10 mouse cellular contexts compared by ENCODE assay signal in the genomic region with DNA sequence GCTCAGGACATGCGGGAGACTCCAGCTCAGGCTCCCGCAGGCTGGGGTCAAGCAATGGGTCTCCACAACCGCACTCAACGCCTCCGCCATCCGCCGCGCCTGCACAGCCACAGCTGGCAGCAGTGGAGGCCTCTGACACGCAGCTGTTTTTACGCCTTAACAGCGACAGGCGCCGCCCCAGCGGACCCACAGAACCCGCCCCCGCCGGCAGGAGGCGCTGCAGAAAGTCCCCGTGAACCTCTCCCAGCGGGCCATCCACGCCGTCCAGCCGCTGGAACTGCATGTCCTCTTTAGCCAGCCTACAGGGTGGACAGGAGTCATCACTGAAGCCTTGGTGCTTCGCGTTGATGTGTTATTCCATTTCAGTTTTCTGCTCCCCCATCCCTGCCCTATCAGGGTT. TPM values are rescaled to one million over a fixed set of nuclear protein-coding genes. Genes with fewer than 3 reads are reported as not detected.
DNase-seq lines count a peak whose midpoint lies in the region; ATAC-seq lines count a peak whose summit lies in the region.
"Had no signal": no experiment of that assay in that cellular context is flagged by ENCODE, and none has a peak within 500 bp of the region (broad histone marks: within the 10 kb centered on the region; RNA-seq: fewer than 3 reads in every experiment).

No protein-coding gene starts in this region.

- no peak overlapping the region for H3K4me3 ChIP-seq in intestine, embryonic 14.5 days (ENCODE audit: low read depth, low read length)
- H3K4me3 ChIP-seq in intestine, embryonic 15.5 days (replicated peaks): no peak overlapping the region
- H3K4me3 ChIP-seq in forebrain, embryonic 10.5 days: no peak overlapping the region
- H3K4me3 ChIP-seq: neural tube, embryonic 13.5 days had no signal

- H3K9me3 ChIP-seq in intestine, embryonic 14.5 days (ENCODE audit: control insufficient read depth, low read length): no peaks in the 10 kb centered on the region
- no peaks in the 10 kb centered on the region for H3K9me3 ChIP-seq in intestine, embryonic 15.5 days
- no peaks in the 10 kb centered on the region for H3K9me3 ChIP-seq in forebrain, embryonic 10.5 days
- H3K9me3 ChIP-seq: neural tube, embryonic 13.5 days had no signal

- no peaks in the 10 kb centered on the region for H3K4me1 ChIP-seq in intestine, embryonic 14.5 days (replicated peaks; ENCODE audit: control insufficient read depth, insufficient read depth, low read length)
- no peaks in the 10 kb centered on the region for H3K4me1 ChIP-seq in intestine, embryonic 15.5 days (replicated peaks)
- H3K4me1 ChIP-seq in forebrain, embryonic 10.5 days: peaks cover 9% of the 10 kb centered on the region; the same call in 1 of the 2 replicates

- no peak overlapping the region for H3K4me2 ChIP-seq in intestine, embryonic 14.5 days (ENCODE audit: low read length)
- H3K4me2 ChIP-seq in intestine, embryonic 15.5 days (replicated peaks): no peak overlapping the region
- H3K4me2 ChIP-seq: neural tube, embryonic 13.5 days had no signal

- H3K27me3 ChIP-seq in intestine, embryonic 14.5 days (replicated peaks; ENCODE audit: control insufficient read depth, insufficient read depth, low read length): peaks cover 38% of the 10 kb centered on the region
- peaks cover 34% of the 10 kb centered on the region for H3K27me3 ChIP-seq in intestine, embryonic 15.5 days (replicated peaks)
- peaks cover 56% of the 10 kb centered on the region for H3K27me3 ChIP-seq in forebrain, embryonic 10.5 days (ENCODE audit: poor library complexity, severe bottlenecking)

- 20% methylated on average over 25 of the region's 25 CpGs for WGBS in intestine, embryonic 14.5 days
- WGBS in intestine, embryonic 15.5 days: 22% methylated on average over 25 of the region's 25 CpGs
- 17% methylated on average over 25 of the region's 25 CpGs for WGBS in forebrain, embryonic 10.5 days

- intact Hi-C loops in left cerebral cortex, postnatal 36 days (cut with DNase I): loop anchor here (5.0 kb wide), 1 partner anchor 35 kb away; no protein-coding TSS in a partner anchor

- no peak for ATAC-seq in intestine, embryonic 14.5 days (replicated peaks; ENCODE audit: low FRiP score, low TSS enrichment, low read depth)
- ATAC-seq in intestine, embryonic 15.5 days: no peak

- peak; percentile 68 for DNase-seq in intestine, embryonic 14.5 days (ENCODE audit: low spot score)
- peak; percentile 86 for DNase-seq in ZHBTc4 (ENCODE audit: low read depth, low spot score)
- DNase-seq in heart, postnatal 4 days: peak; percentile 66
- DNase-seq in lung, postnatal 4 days: peak; percentile 65 to 78
- no peak for DNase-seq in left cerebral cortex, adult 11 months (ENCODE audit: low spot score)
- DNase-seq in left cerebral cortex, postnatal 36 days (ENCODE audit: low spot score in 2 of 2): no peak
- DNase-seq in forebrain, embryonic 10.5 days (ENCODE audit: extremely low spot score, low spot score): no peak

- no peak overlapping the region for H3K27ac ChIP-seq in intestine, embryonic 14.5 days (ENCODE audit: low read depth)
- no peak overlapping the region for H3K27ac ChIP-seq in intestine, embryonic 15.5 days
- no peak overlapping the region for H3K27ac ChIP-seq in forebrain, embryonic 10.5 days
- H3K27ac ChIP-seq: neural tube, embryonic 13.5 days had no signal

- H3K9ac ChIP-seq in intestine, embryonic 14.5 days (ENCODE audit: low read length): no peak overlapping the region
- H3K9ac ChIP-seq in intestine, embryonic 15.5 days: no peak overlapping the region
- H3K9ac ChIP-seq: neural tube, embryonic 13.5 days had no signal

- 0 out of 2 replicates have a peak, but pooled peaks cover 3% of the 10 kb centered on the region for H3K36me3 ChIP-seq in intestine, embryonic 14.5 days (ENCODE audit: control insufficient read depth, insufficient read depth, low read length)
- H3K36me3 ChIP-seq in intestine, embryonic 15.5 days: no peaks in the 10 kb centered on the region
- H3K36me3 ChIP-seq in forebrain, embryonic 10.5 days (replicated peaks): no peaks in the 10 kb centered on the region

RNA-seq across cellular contexts. Expression of a gene that starts 6.6 kb away (rescaled TPM):
- polyA plus RNA-seq in intestine, embryonic 14.5 days (2014; fragmentation: Nextera tagmentation; extraction: Ambion mirVana): not detected in 2 replicates
- 0.14 and 0.76 TPM in 2 replicates for polyA plus RNA-seq in intestine, embryonic 15.5 days (2015; fragmentation: Nextera tagmentation; extraction: Ambion mirVana)
- not detected for total RNA-seq in heart, postnatal 4 days (2021)
- total RNA-seq in left cerebral cortex, postnatal 36 days (2021): not detected
- polyA plus RNA-seq in forebrain, embryonic 10.5 days (2016; fragmentation: Nextera tagmentation; extraction: Ambion mirVana): not detected in 2 replicates
- total RNA-seq: heart, postnatal 36 days had no signal
- polyA plus RNA-seq: neural tube, embryonic 13.5 days had no signal

RNA-seq across cellular contexts. Expression of a gene that starts 17.3 kb away (rescaled TPM):
- polyA plus RNA-seq in intestine, embryonic 14.5 days (2014; fragmentation: Nextera tagmentation; extraction: Ambion mirVana): 36.0 and 40.7 TPM in 2 replicates
- 68.7 and 75.8 TPM in 2 replicates for polyA plus RNA-seq in intestine, embryonic 15.5 days (2015; fragmentation: Nextera tagmentation; extraction: Ambion mirVana)
- 1 to 10 TPM; 2.2 to 2.6 TPM for total RNA-seq in heart, postnatal 4 days (2021)
- total RNA-seq in left cerebral cortex, postnatal 36 days (2021): 10 to 100 TPM in 1 of 2 experiments, 1 to 10 TPM in 1; 8.2 to 10.0 TPM
- 18.3 and 19.0 TPM in 2 replicates for polyA plus RNA-seq in forebrain, embryonic 10.5 days (2016; fragmentation: Nextera tagmentation; extraction: Ambion mirVana)

RNA-seq across cellular contexts. Expression of a gene that starts 17.4 kb away (rescaled TPM):
- 95.9 and 105 TPM in 2 replicates for polyA plus RNA-seq in intestine, embryonic 14.5 days (2014; fragmentation: Nextera tagmentation; extraction: Ambion mirVana)
- 125 and 130 TPM in 2 replicates for polyA plus RNA-seq in intestine, embryonic 15.5 days (2015; fragmentation: Nextera tagmentation; extraction: Ambion mirVana)
- 10 to 100 TPM; 82.3 to 85.2 TPM for total RNA-seq in heart, postnatal 4 days (2021)
- total RNA-seq in left cerebral cortex, postnatal 36 days (2021): 100 to 1,000 TPM; 119 to 143 TPM
- polyA plus RNA-seq in forebrain, embryonic 10.5 days (2016; fragmentation: Nextera tagmentation; extraction: Ambion mirVana): 164 and 166 TPM in 2 replicates

RNA-seq across cellular contexts. Expression of a gene that starts 18.9 kb away (rescaled TPM):
- polyA plus RNA-seq in intestine, embryonic 14.5 days (2014; fragmentation: Nextera tagmentation; extraction: Ambion mirVana): 115 and 143 TPM in 2 replicates
- polyA plus RNA-seq in intestine, embryonic 15.5 days (2015; fragmentation: Nextera tagmentation; extraction: Ambion mirVana): 110 and 113 TPM in 2 replicates
- total RNA-seq in heart, postnatal 4 days (2021): 100 to 1,000 TPM; 132 to 133 TPM
- total RNA-seq in left cerebral cortex, postnatal 36 days (2021): 100 to 1,000 TPM; 124 to 132 TPM
- polyA plus RNA-seq in forebrain, embryonic 10.5 days (2016; fragmentation: Nextera tagmentation; extraction: Ambion mirVana): 123 and 142 TPM in 2 replicates

RNA-seq across cellular contexts. Expression of a gene that starts 29.0 kb away (rescaled TPM):
- polyA plus RNA-seq in intestine, embryonic 14.5 days (2014; fragmentation: Nextera tagmentation; extraction: Ambion mirVana): 15.5 and 15.7 TPM in 2 replicates
- 28.1 and 29.4 TPM in 2 replicates for polyA plus RNA-seq in intestine, embryonic 15.5 days (2015; fragmentation: Nextera tagmentation; extraction: Ambion mirVana)
- total RNA-seq in heart, postnatal 4 days (2021): 10 to 100 TPM; 36.4 to 41.0 TPM
- total RNA-seq in left cerebral cortex, postnatal 36 days (2021): 100 to 1,000 TPM; 160 to 169 TPM
- 31.5 and 33.2 TPM in 2 replicates for polyA plus RNA-seq in forebrain, embryonic 10.5 days (2016; fragmentation: Nextera tagmentation; extraction: Ambion mirVana)

Comparison
In these comparisons a context has a peak if more than half of its experiments do, and no peak if none do; other contexts are left out.
1. DNase-seq: peak in intestine, embryonic 14.5 days (single experiment), ZHBTc4 (single experiment), heart, postnatal 4 days (single experiment) and lung, postnatal 4 days (2 of 2); none in left cerebral cortex, adult 11 months (single experiment), left cerebral cortex, postnatal 36 days (0 of 2) and forebrain, embryonic 10.5 days (single experiment).